Mouse (Mus musculus) hindbrain, embryonic 15.5 days (tissue): ENCODE measurements around the gene Gnmt. TPM values are rescaled to one million over a fixed set of nuclear protein-coding genes. Genes with fewer than 3 reads are reported as not detected.

ENCODE experiments used
- ATAC-seq: fragments of 200-750 bp; cut with Nextera tagmentation; 2 replicates; pipeline ENCODE4 v1.8.0; 2017; ENCODE audit warnings: low read depth, moderate number of reproducible peaks, moderate TSS enrichment; ENCODE audit not compliant: low FRiP score
- H3K27ac ChIP-seq: fragments of 300-500 bp; sonication (generic); replicated peaks from 2 replicates; pipeline ENCODE4 v1.5.1; 2015; ENCODE audit warnings: mild to moderate bottlenecking, inconsistent platforms
- H3K27me3 ChIP-seq: fragments of 300-500 bp; sonication (generic); 2 replicates; pipeline ENCODE4 v1.6.1; 2015; ENCODE audit warnings: control low read depth, inconsistent platforms
- H3K36me3 ChIP-seq: fragments of 300-500 bp; sonication (generic); 2 replicates; pipeline ENCODE4 v1.6.1; 2015; ENCODE audit warnings: control low read depth, inconsistent platforms
- H3K4me1 ChIP-seq: fragments of 300-500 bp; sonication (generic); replicated peaks from 2 replicates; pipeline ENCODE4 v1.6.1; 2015; ENCODE audit warnings: control low read depth, inconsistent platforms
- H3K4me2 ChIP-seq: fragments of 300-500 bp; sonication (generic); 2 replicates; pipeline ENCODE4 v1.6.1; 2015; ENCODE audit warnings: moderate library complexity, mild to moderate bottlenecking, inconsistent platforms
- H3K4me3 ChIP-seq: fragments of 300-500 bp; sonication (generic); 2 replicates; pipeline ENCODE4 v1.5.1; 2015; ENCODE audit warnings: mild to moderate bottlenecking, inconsistent platforms
- H3K9ac ChIP-seq: fragments of 300-500 bp; sonication (generic); 2 replicates; pipeline ENCODE4 v1.6.1; 2015; ENCODE audit warnings: inconsistent platforms
- H3K9me3 ChIP-seq: fragments of 300-500 bp; sonication (generic); 2 replicates; pipeline ENCODE4 v1.6.1; 2016; ENCODE audit warnings: control low read depth, inconsistent platforms
- whole genome bisulfite sequencing: fragments of 180-500 bp; shearing (Covaris S2); methylation state at CpG from one replicate; pipeline ENCODE4 v1.1.7; 2015; 5-methylcytosine and 5-hydroxymethylcytosine counted together
- polyA plus RNA-seq: library from polyadenylated mRNA; unstranded; fragments of >200 nt; fragmentation: Nextera tagmentation; extraction: Ambion mirVana; gene quantifications from 2 replicates; pipeline ENCODE4 v1.2.1, GENCODE M21; 2015

The Gnmt gene
- polyA plus RNA-seq, 1 experiment from 2014 or later, result 0.86 TPM

DNA sequence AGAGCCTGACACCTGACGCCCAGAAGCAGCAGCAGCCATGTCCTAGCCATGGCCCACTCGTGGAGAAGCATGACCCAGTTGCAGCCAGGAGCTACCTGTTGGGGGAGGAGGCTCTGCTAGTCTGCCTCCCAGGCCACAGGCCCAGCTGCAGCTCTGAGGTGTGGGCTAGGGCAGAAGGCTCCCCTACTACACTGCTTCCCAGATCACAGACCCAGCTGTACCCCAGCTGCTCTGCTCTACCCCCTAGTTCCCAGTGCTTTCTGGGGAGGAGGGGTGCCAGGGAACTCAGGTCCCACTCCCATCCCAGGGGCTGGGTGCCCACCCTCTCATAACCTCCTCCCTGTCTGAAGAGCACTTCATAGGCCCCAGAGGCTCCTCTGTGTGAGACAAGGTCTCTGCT is 34.6 kb upstream of the Gnmt start, which contains the start of gene Ptcra:
Gene Ptcra (minus strand): TSS at position 169 of the 400 bp plus-strand sequence.
- ATAC-seq, result no peak
- Histone ChIP-seq H3K27me3 (no peaks in the 10 kb centered on the region), H3K9ac (no peak within 1 kb of the TSS), H3K4me3 (no peak within 1 kb of the TSS), H3K4me2 (no peak within 1 kb of the TSS), H3K36me3 (no peaks in the 10 kb centered on the region), H3K4me1 (no peaks in the 10 kb centered on the region), H3K9me3 (no peaks in the 10 kb centered on the region), H3K27ac (no peak within 1 kb of the TSS)
- 69% methylated on average over 2 of the region's 2 CpGs for WGBS

DNA sequence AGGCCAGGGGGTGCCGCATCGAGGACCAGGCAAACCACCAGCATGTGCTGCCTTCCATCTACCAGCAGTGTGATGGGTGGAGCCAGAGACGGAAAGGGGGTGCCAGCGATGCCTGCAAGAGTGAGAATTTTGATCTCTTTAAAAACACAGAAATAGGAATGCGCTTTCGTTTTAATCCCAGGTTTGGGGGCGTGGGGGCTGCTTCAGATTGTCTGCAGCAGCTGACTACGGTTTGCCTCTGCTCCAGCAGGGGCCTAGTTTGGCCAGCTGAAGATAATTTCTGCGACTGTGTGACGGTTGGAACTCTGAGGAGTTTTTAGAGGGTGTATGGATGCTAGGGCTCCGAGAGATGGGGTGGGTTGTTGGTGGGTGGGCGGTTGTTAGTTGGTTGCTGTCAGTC is 29.8 kb upstream of the Gnmt start:
- H3K4me3 ChIP-seq, result no peak overlapping the region
- no peak overlapping the region for H3K9ac ChIP-seq
- no peaks in the 10 kb centered on the region for H3K36me3 ChIP-seq
- 89% methylated on average over 12 of the region's 12 CpGs for WGBS
- no peaks in the 10 kb centered on the region for H3K4me1 ChIP-seq
- no peaks in the 10 kb centered on the region for H3K9me3 ChIP-seq
- no peaks in the 10 kb centered on the region for H3K27me3 ChIP-seq
- no peak for ATAC-seq
- no peak overlapping the region for H3K4me2 ChIP-seq
- no peak overlapping the region for H3K27ac ChIP-seq

DNA sequence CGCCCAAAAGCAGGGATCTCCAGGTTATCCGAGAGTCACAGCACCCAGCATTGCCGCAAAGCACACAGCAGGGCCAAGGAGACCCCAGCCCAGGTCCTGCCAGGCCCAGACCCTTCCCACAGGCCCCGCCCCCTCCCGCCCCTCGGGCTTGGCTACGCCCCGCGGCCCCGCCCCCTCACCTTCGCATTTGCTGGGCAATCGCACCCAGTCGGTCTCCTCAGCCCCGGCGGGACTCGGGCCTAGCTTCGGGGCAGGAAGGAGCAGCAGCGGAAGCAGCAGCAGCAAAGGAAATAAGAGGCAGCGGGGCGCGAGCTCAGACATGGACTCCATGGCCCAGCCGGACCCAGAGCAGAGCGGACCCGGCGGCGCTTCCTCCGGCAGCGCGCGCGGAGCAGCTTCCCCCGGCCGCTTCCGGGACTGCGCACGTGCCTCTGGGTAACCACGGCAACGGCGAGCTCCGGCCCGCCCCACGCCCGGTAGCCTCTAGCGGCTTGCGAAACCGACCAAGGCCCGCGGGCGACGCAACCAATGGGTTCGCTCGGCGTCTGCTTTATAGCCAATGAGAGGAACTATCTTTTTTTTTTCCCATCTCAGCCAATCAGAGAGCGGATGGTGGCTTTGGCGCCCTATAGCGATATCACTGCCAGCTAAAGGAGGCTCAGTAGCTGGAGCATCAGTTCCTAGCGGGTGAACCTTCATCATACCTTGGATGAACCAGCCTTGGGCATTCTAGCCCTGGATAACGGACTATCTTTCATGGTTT is 23.0 kb upstream of the Gnmt start, which contains the start of gene Cnpy3:
Gene Cnpy3 (minus strand): TSS at position 421 of the 763 bp plus-strand sequence.
- Histone ChIP-seq H3K4me1 (peaks cover 22% of the 10 kb centered on the region), H3K9ac (peak within 1 kb of the TSS; percentile 76), H3K9me3 (no peaks in the 10 kb centered on the region), H3K27ac (peak within 1 kb of the TSS; percentile 92), H3K4me3 (peak within 1 kb of the TSS; percentile 77), H3K4me2 (peak within 1 kb of the TSS; percentile 79), H3K36me3 (0 out of 2 replicates have a peak, but pooled peaks cover 1% of the 10 kb centered on the region), H3K27me3 (no peaks in the 10 kb centered on the region)
- ATAC-seq, result peak; percentile 99
- WGBS, result 0% methylated on average over 54 of the region's 58 CpGs

DNA sequence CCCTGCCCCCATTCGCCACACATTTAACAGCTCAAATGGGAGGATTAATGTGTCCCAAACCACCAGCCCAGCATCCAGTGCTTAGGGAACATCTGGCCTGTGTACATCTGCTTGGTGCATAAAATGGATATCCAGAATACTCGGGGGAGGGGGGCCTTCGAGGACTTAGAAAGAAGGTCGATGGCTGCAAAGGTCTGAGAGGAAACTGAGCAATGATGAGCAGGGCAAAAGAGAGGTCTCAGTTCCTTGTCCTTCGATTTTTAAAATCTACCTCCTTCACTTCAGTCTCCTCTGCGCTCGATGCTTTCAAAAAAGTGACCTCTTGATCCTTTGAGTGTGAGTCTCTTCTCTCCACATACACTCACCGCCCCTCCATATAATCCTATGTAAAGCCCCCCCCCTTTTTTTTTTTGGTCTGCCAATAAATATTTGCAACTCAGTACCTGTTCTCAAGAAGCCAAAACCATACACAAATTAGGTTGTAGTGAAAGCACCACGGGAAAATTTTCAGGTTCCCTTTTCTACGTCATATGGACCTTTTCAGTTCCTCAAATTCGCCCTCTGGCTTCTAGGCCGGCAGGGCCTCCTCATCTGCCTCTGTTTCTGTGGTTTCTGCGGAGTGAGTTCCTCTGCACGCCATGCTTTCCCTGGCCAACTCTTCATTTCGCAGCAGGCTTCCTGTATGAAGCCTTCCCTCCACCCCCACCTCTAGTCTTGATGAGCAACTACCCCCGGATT is 22.3 kb upstream of the Gnmt start:
- no peaks in the 10 kb centered on the region for H3K27me3 ChIP-seq
- peak overlapping the region; percentile 77 for H3K4me3 ChIP-seq
- peaks cover 7% of the 10 kb centered on the region; the same call in 1 of the 2 replicates for H3K36me3 ChIP-seq
- WGBS, result 29% methylated on average over 16 of the region's 16 CpGs
- peak overlapping the region; percentile 92 for H3K27ac ChIP-seq
- ATAC-seq, result no peak; the same call in 1 of the 2 replicates
- H3K9me3 ChIP-seq, result no peaks in the 10 kb centered on the region
- peaks cover 22% of the 10 kb centered on the region for H3K4me1 ChIP-seq
- H3K9ac ChIP-seq, result peak overlapping the region; percentile 76
- H3K4me2 ChIP-seq, result peak overlapping the region; percentile 79

DNA sequence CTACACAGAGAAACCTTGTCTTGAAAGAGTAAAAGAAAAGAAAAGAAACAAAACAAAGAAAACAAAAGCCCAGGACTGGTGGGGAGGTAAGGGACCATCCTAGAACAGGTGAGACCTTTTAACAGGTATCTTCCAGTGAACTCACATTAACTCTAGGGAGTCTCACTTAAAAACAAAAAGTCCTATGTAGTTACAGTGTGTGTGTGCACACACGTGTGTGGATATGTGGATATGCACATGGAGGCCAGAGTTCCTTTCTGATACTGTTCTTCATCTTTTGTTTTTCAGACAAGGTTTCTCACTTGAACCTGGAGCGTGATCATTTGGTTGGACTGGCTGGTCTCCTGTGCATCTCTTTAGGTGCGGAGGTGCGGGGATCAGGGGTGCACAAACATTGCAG is 21.6 kb upstream of the Gnmt start:
- H3K4me2 ChIP-seq, result peak overlapping the region; percentile 79
- peak overlapping the region; percentile 92; the same call in 1 of the 2 replicates for H3K27ac ChIP-seq
- peaks cover 7% of the 10 kb centered on the region; the same call in 1 of the 2 replicates for H3K36me3 ChIP-seq
- H3K27me3 ChIP-seq, result no peaks in the 10 kb centered on the region
- WGBS, result 97% methylated on average over 4 of the region's 4 CpGs
- H3K9ac ChIP-seq, result peak overlapping the region; percentile 76
- peaks cover 22% of the 10 kb centered on the region for H3K4me1 ChIP-seq
- H3K4me3 ChIP-seq, result peak overlapping the region; percentile 77
- no peaks in the 10 kb centered on the region for H3K9me3 ChIP-seq
- no peak for ATAC-seq

DNA sequence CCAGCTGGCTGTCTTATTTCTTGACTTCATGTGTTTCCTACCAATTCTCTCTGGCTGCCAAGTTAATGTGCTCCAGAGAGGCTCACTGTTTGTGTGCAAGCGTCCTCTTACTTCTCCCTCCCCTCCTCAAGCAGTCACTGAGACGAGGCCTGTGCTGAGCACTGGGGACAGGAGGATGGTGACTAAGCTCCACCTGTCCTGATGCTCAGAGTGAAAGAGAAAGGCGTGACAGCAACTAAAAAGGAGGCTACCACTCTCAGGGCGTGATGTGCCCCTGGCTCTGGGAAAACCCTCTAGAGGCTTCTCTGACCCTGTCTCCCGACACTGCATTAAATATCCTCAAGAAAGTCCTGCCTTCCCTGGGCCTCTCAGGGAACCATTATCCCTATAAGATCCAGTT is 20.3 kb upstream of the Gnmt start:
- H3K4me2 ChIP-seq, result no peak overlapping the region
- no peak overlapping the region for H3K27ac ChIP-seq
- 88% methylated on average over 5 of the region's 5 CpGs for WGBS
- H3K36me3 ChIP-seq, result peaks cover 12% of the 10 kb centered on the region
- H3K4me3 ChIP-seq, result no peak overlapping the region
- no peak overlapping the region for H3K9ac ChIP-seq
- no peaks in the 10 kb centered on the region for H3K9me3 ChIP-seq
- ATAC-seq, result no peak
- peaks cover 22% of the 10 kb centered on the region for H3K4me1 ChIP-seq
- H3K27me3 ChIP-seq, result no peaks in the 10 kb centered on the region

DNA sequence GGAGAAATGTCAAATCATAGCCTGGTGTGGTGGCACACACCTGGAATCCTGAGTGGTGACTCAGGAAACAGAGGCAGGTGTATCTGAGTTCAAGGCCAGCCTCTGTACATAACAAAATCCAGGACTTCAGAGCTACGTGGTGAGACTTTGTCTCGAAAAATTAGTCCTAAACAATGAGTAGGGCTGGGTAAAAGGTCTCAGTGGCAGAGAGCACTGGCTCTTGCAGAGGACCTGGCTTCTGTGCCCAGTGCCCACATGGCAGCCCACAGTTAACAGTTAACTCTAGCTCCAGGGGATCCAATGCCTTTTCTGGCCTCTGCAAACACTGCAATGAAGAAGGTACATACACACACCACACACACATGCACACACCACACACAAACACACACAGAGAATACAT is 18.8 kb upstream of the Gnmt start:
- peaks cover 22% of the 10 kb centered on the region for H3K4me1 ChIP-seq
- H3K4me3 ChIP-seq, result no peak overlapping the region
- no peaks in the 10 kb centered on the region for H3K9me3 ChIP-seq
- no peaks in the 10 kb centered on the region for H3K27me3 ChIP-seq
- H3K9ac ChIP-seq, result no peak overlapping the region
- ATAC-seq, result no peak
- H3K36me3 ChIP-seq, result peaks cover 14% of the 10 kb centered on the region
- no peak overlapping the region for H3K4me2 ChIP-seq
- WGBS, result 90% methylated on average over 2 of the region's 2 CpGs
- H3K27ac ChIP-seq, result no peak overlapping the region

DNA sequence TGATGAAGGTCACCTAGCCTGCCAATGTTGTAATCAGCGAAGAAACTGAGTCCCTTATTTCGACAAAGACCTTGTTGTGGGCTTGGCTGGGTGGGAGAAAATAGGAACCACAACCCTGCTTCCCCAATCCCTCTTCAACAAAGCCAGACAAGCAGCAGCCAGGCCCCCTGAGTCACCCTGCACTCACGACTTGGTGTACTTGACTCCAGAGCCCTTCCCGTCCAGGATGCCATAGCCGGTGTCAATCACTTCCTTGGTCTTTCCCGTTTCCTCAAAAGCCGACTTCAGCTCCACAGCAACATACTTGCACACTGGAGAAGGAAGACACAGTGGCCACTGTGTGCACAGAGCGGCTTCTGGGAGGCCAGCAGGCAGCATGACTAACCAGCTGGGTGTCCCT is 18.3 kb upstream of the Gnmt start:
- Histone ChIP-seq H3K4me3 (no peak overlapping the region), H3K4me1 (peaks cover 17% of the 10 kb centered on the region), H3K27ac (no peak overlapping the region), H3K27me3 (no peaks in the 10 kb centered on the region), H3K4me2 (no peak overlapping the region), H3K9me3 (no peaks in the 10 kb centered on the region), H3K9ac (no peak overlapping the region), H3K36me3 (peaks cover 19% of the 10 kb centered on the region)
- 85% methylated on average over 8 of the region's 8 CpGs for WGBS
- ATAC-seq, result no peak

DNA sequence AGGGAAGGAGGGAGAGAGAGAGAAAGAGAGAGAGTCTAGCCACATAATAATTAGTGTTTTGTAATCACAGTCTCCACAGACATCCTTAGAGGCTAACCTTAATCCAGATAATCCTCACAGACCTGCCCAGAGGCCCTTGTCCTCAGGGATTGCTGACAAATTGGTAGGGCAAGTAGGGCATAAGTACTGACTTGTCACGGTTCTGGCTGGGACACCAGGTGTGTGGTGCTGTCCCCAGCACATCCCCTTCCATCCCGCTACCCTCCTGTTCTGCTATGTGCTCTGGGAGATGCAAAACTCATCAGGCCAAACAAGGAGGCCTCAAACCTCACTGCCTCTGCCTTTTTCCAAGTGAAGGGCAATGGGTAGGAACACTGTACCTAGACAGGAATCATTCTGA is 16.5 kb upstream of the Gnmt start:
- H3K9me3 ChIP-seq, result no peaks in the 10 kb centered on the region
- no peak overlapping the region for H3K4me3 ChIP-seq
- WGBS, result 97% methylated on average over 2 of the region's 2 CpGs
- H3K4me1 ChIP-seq, result peaks cover 8% of the 10 kb centered on the region
- no peak overlapping the region for H3K4me2 ChIP-seq
- H3K36me3 ChIP-seq, result peaks cover 22% of the 10 kb centered on the region
- H3K9ac ChIP-seq, result no peak overlapping the region
- no peak for ATAC-seq
- no peaks in the 10 kb centered on the region for H3K27me3 ChIP-seq
- H3K27ac ChIP-seq, result no peak overlapping the region

DNA sequence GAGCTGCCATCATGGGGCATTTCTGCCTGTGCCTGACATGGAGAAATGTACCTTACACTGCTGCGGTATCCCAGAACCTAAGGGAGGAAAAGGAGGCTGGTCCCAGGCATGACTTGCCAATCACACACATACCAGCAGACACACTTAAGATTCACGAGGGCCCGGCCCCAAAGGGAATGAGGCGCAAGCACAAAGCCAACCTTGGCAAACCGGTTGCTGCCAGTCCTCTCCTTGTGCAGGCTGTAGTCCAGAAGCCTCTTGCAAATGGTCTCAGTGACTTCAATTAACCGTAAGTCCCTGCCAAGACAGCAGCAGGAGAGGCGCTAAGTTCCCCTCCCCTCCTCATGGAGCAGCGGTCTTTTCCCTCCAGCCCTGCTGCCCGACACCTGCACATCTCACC is 14.0 kb upstream of the Gnmt start:
- 89% methylated on average over 9 of the region's 9 CpGs for WGBS
- no peak overlapping the region for H3K4me2 ChIP-seq
- H3K27ac ChIP-seq, result no peak overlapping the region
- H3K36me3 ChIP-seq, result peaks cover 25% of the 10 kb centered on the region
- H3K9me3 ChIP-seq, result no peaks in the 10 kb centered on the region
- H3K4me3 ChIP-seq, result no peak overlapping the region
- no peaks in the 10 kb centered on the region for H3K4me1 ChIP-seq
- no peaks in the 10 kb centered on the region for H3K27me3 ChIP-seq
- no peak for ATAC-seq
- H3K9ac ChIP-seq, result no peak overlapping the region

DNA sequence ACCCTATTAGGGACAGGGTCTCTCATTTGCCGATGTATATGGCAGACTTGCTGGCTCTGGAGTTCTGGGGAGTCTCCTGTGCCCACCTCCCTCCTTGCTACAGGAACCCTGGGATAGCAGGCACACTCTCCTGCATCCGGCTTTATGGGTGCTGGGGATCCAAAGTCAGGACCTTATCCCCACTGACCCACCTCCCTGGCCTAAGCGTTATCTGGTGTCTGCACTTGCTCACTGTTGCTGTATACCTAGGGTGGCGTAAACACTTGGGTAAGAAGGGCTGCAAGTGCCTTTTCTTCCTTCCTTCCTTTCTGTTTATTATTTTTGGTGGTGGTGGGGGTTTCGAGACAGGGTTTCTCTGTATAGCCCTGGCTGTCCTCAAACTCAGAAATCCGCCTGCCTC is 12.3 kb upstream of the Gnmt start:
- 91% methylated on average over 6 of the region's 6 CpGs for WGBS
- Histone ChIP-seq H3K36me3 (peaks cover 30% of the 10 kb centered on the region), H3K4me2 (no peak overlapping the region), H3K4me3 (no peak overlapping the region), H3K27me3 (no peaks in the 10 kb centered on the region), H3K9ac (no peak overlapping the region), H3K9me3 (no peaks in the 10 kb centered on the region), H3K4me1 (no peaks in the 10 kb centered on the region), H3K27ac (no peak overlapping the region)
- no peak for ATAC-seq

DNA sequence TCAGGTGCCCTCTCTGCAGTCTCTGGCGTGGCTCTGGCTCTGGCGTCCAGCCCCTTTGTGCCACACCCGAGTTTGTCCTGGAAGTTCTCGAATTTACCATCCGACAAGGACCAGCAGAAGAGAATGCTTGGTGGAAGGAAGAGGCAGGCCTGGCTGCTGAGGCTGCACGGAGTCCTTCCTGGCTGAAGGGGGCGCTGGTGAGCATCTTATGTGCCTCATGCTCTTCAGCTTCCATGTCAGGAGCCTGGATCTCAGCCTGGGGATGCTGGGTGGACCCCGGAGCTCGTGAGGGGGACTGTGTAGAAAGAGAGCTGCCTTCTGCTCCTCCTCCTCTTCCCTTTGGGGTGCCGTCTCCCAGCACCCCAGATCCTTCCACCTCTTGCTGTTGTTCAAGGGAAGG is 7.2 kb upstream of the Gnmt start:
- no peak overlapping the region for H3K4me2 ChIP-seq
- H3K4me1 ChIP-seq, result no peaks in the 10 kb centered on the region
- H3K4me3 ChIP-seq, result no peak overlapping the region
- no peaks in the 10 kb centered on the region for H3K9me3 ChIP-seq
- H3K9ac ChIP-seq, result no peak overlapping the region
- no peak overlapping the region for H3K27ac ChIP-seq
- ATAC-seq, result no peak
- H3K27me3 ChIP-seq, result no peaks in the 10 kb centered on the region
- 65% methylated on average over 10 of the region's 10 CpGs for WGBS
- peaks cover 25% of the 10 kb centered on the region; the same call in 1 of the 2 replicates for H3K36me3 ChIP-seq
